Mouse (Mus musculus) spleen, postnatal 10 days (tissue): Measurements from ENCODE around the gene Fam171a1.

Experiments used
- DNase-seq, 2 experiments: peaks; one replicate each; pipeline ENCODE4 v3.0.0; 2021 to 2022; ENCODE audit warnings: low spot score in 2 of 2

Gene Fam171a1

GRCm38 (mm10) chr2:3267879-3268278 lies 153.9 kb downstream of the Fam171a1 start:
- no peak for DNase-seq

GRCm38 (mm10) chr2:3273349-3273748 lies 159.3 kb downstream of the Fam171a1 start:
- no peak for DNase-seq

- DNase-seq, result no peak
Measured at GRCm38 (mm10) chr2:3276106-3276505, 162.1 kb downstream of the Fam171a1 start.
